12 mouse cellular contexts compared by ENCODE assay signal in the genomic region with DNA sequence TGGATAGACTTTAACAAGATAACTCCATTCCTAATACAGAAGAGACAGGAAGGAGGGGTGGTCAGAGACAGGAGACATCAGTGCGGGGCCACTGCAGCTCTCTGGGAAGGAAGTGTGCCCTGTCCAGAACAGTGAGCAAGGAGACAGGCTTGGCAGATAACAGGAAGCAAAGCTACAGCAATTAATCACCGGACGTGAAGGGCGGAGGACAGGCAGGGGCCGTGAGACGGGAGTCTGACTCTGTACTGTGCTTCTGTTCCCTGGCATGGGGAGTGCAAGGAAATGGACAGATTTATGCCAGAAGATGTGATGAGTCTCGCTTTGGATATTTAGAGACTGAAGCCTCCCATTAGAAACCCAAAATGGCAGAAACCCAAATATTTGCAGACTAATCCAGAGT. TPM values are rescaled to one million over a fixed set of nuclear protein-coding genes. Genes with fewer than 3 reads are reported as not detected.
DNase-seq lines count a peak whose midpoint lies in the region; ATAC-seq lines count a peak whose summit lies in the region.
"Had no signal": no experiment of that assay in that cellular context is flagged by ENCODE, and none has a peak within 500 bp of the region (broad histone marks: within the 10 kb centered on the region; RNA-seq: fewer than 3 reads in every experiment).

No protein-coding gene starts in this region.

- WGBS in kidney, embryonic 14.5 days: 15% methylated on average over 7 of the region's 7 CpGs
- WGBS in kidney, embryonic 16.5 days: 19% methylated on average over 7 of the region's 7 CpGs

- no peak; the same call in 1 of the 2 replicates for ATAC-seq in kidney, embryonic 14.5 days (ENCODE audit: low FRiP score, low TSS enrichment)
- ATAC-seq in common myeloid progenitor, adult 5-6 weeks (replicated peaks; ENCODE audit: low read depth, poor library complexity, severe bottlenecking): peak; percentile 68
- peak; percentile 31; the same call in 1 of the 2 replicates for ATAC-seq in kidney, embryonic 16.5 days (ENCODE audit: low FRiP score, low TSS enrichment)

- H3K9me3 ChIP-seq in kidney, embryonic 14.5 days (ENCODE audit: control insufficient read depth, low read length): no peaks in the 10 kb centered on the region
- no peaks in the 10 kb centered on the region for H3K9me3 ChIP-seq in kidney, embryonic 16.5 days (ENCODE audit: low read length)
- H3K9me3 ChIP-seq: limb, embryonic 12.5 days had no signal

- no peak overlapping the region for H3K4me2 ChIP-seq in kidney, embryonic 14.5 days (replicated peaks; ENCODE audit: low read depth, low read length)
- no peak overlapping the region for H3K4me2 ChIP-seq in kidney, embryonic 16.5 days (replicated peaks; ENCODE audit: low read depth, low read length)
- H3K4me2 ChIP-seq: limb, embryonic 12.5 days had no signal

- peaks cover 4% of the 10 kb centered on the region; the same call in 1 of the 2 replicates for H3K4me1 ChIP-seq in kidney, embryonic 14.5 days (ENCODE audit: control insufficient read depth, insufficient read depth, low read length)
- peaks cover 6% of the 10 kb centered on the region; the same call in 1 of the 2 replicates for H3K4me1 ChIP-seq in kidney, embryonic 16.5 days (ENCODE audit: insufficient read depth, low read length)

- no peak overlapping the region for H3K27ac ChIP-seq in kidney, embryonic 14.5 days (ENCODE audit: low read depth, low read length)
- H3K27ac ChIP-seq in kidney, embryonic 16.5 days (ENCODE audit: low read length): no peak overlapping the region
- H3K27ac ChIP-seq: limb, embryonic 12.5 days had no signal

- no peaks in the 10 kb centered on the region for H3K27me3 ChIP-seq in kidney, embryonic 14.5 days (ENCODE audit: control insufficient read depth, insufficient read depth, low read length)
- H3K27me3 ChIP-seq in kidney, embryonic 16.5 days (ENCODE audit: insufficient read depth, low read length): no peaks in the 10 kb centered on the region
- H3K27me3 ChIP-seq: limb, embryonic 12.5 days had no signal

- H3K9ac ChIP-seq in kidney, embryonic 14.5 days (ENCODE audit: low read depth, low read length): no peak overlapping the region
- no peak overlapping the region for H3K9ac ChIP-seq in kidney, embryonic 16.5 days (replicated peaks; ENCODE audit: low read length)
- H3K9ac ChIP-seq: limb, embryonic 12.5 days had no signal

- H3K4me3 ChIP-seq in kidney, embryonic 14.5 days (ENCODE audit: low read length): no peak overlapping the region
- no peak overlapping the region for H3K4me3 ChIP-seq in kidney, embryonic 16.5 days (ENCODE audit: low read length)
- H3K4me3 ChIP-seq: erythroblast, embryonic 14.5 days; limb, embryonic 12.5 days had no signal

- DNase-seq in kidney, adult 11 months: peak; percentile 34
- peak; percentile 15 to 47 for DNase-seq in lung, postnatal 4 days
- no peak for DNase-seq in cerebellum, adult 11-12 months
- no peak for DNase-seq in heart, adult 9 months (ENCODE audit: low spot score in 2 of 2)
- DNase-seq in spleen, adult 12 weeks (ENCODE audit: low spot score): no peak
- DNase-seq: cerebellum, adult 2 months had no signal

- no peaks in the 10 kb centered on the region for H3K36me3 ChIP-seq in kidney, embryonic 14.5 days (ENCODE audit: control insufficient read depth, insufficient read depth, low read length)
- H3K36me3 ChIP-seq in kidney, embryonic 16.5 days (ENCODE audit: insufficient read depth, low read length): no peaks in the 10 kb centered on the region
- H3K36me3 ChIP-seq: limb, embryonic 12.5 days had no signal

RNA-seq across cellular contexts. Expression of a gene that starts 47.3 kb away (rescaled TPM):
- 1.1 and 3.2 TPM in 2 replicates for polyA plus RNA-seq in kidney, embryonic 14.5 days (2014; fragmentation: Nextera tagmentation; extraction: Ambion mirVana)
- total RNA-seq in common myeloid progenitor, adult 5-6 weeks (2017): not detected in 2 replicates
- polyA plus RNA-seq in kidney, embryonic 16.5 days (2015; fragmentation: Nextera tagmentation; extraction: Ambion mirVana): 0.92 and 2.1 TPM in 2 replicates
- total RNA-seq: monocyte, adult 5-6 weeks had no signal
- polyA plus RNA-seq: erythroblast, embryonic 14.5 days had no signal

Comparison
In these comparisons a context has a peak if more than half of its experiments do, and no peak if none do; other contexts are left out.
1. DNase-seq: peak in kidney, adult 11 months (single experiment) and lung, postnatal 4 days (2 of 2); none in cerebellum, adult 11-12 months (single experiment), heart, adult 9 months (0 of 2) and spleen, adult 12 weeks (single experiment).